Mouse (Mus musculus): ENCODE data around the gene Rph3a. TPM values are rescaled to one million over a fixed set of nuclear protein-coding genes. Genes with fewer than 3 reads are reported as not detected.
"Not testable (repeated sequence)": the region's sequence is repeated elsewhere in the genome, so short reads cannot be mapped to it uniquely, and the experiment has no call there.

The Rph3a gene
- polyA plus RNA-seq, 1 experiment from 2014 or later, result 0.16 TPM

GRCm38 (mm10) chr5:120952242-120952770 lies 57.6 kb downstream of the Rph3a start:
- no peak overlapping the region for H3K4me3 ChIP-seq (ENCODE audit: low read depth, low read length)
- H3K4me2 ChIP-seq (replicated peaks; ENCODE audit: low read depth, low read length), result no peak overlapping the region
- H3K9me3 ChIP-seq (ENCODE audit: control insufficient read depth, low read depth, low read length), result no peaks in the 10 kb centered on the region
- 65% methylated on average over 10 of the region's 10 CpGs for WGBS
- H3K27ac ChIP-seq (ENCODE audit: low read length), result no peak overlapping the region
- no peak overlapping the region for H3K9ac ChIP-seq (replicated peaks; ENCODE audit: low read depth, low read length)
- ATAC-seq (ENCODE audit: insufficient number of reproducible peaks, insufficient read depth, low FRiP score, low read depth), result no peak
- H3K27me3 ChIP-seq (ENCODE audit: control insufficient read depth, insufficient read depth, low read length), result no peaks in the 10 kb centered on the region
- H3K36me3 ChIP-seq (ENCODE audit: control insufficient read depth, insufficient read depth, low read length), result no peaks in the 10 kb centered on the region
- no peaks in the 10 kb centered on the region for H3K4me1 ChIP-seq (ENCODE audit: control insufficient read depth, insufficient read depth, low read length)

DNA sequence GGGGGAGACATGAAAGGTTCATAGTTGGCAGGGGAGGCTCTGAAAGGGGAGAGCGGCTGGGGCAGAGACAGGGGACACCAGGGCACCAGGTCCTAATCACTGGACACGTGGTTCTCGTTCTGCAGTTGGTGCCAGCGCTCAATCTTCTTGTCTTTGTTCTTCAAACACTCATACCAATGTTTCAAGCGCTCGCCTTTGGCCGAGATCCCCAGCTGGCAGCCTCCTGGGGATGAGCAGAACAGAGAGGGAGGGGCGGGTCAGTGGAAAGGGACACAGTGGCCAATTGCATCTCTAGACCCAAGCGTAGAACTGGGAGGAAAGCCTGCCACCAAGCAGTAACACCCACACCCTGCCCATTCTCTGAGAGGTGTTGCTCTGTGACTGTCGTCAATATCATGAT lies 67.8 kb downstream of the Rph3a start:
- H3K9me3 ChIP-seq (ENCODE audit: control insufficient read depth, low read depth, low read length), result no peaks in the 10 kb centered on the region
- H3K4me2 ChIP-seq (replicated peaks; ENCODE audit: low read depth, low read length), result no peak overlapping the region
- H3K4me3 ChIP-seq (ENCODE audit: low read depth, low read length), result no peak overlapping the region
- no peak overlapping the region for H3K27ac ChIP-seq (ENCODE audit: low read length)
- no peaks in the 10 kb centered on the region for H3K4me1 ChIP-seq (ENCODE audit: control insufficient read depth, insufficient read depth, low read length)
- 73% methylated on average over 10 of the region's 10 CpGs for WGBS
- no peak overlapping the region for H3K9ac ChIP-seq (replicated peaks; ENCODE audit: low read depth, low read length)
- no peaks in the 10 kb centered on the region for H3K27me3 ChIP-seq (ENCODE audit: control insufficient read depth, insufficient read depth, low read length)
- no peak for ATAC-seq (ENCODE audit: insufficient number of reproducible peaks, insufficient read depth, low FRiP score, low read depth)
- H3K36me3 ChIP-seq (ENCODE audit: control insufficient read depth, insufficient read depth, low read length), result no peaks in the 10 kb centered on the region

GRCm38 (mm10) chr5:120938586-120938985 lies 71.3 kb downstream of the Rph3a start:
- H3K27ac ChIP-seq (ENCODE audit: low read length), result no peak overlapping the region
- H3K27me3 ChIP-seq (ENCODE audit: control insufficient read depth, insufficient read depth, low read length), result no peaks in the 10 kb centered on the region
- H3K9ac ChIP-seq (replicated peaks; ENCODE audit: low read depth, low read length), result no peak overlapping the region
- no peak overlapping the region for H3K4me2 ChIP-seq (replicated peaks; ENCODE audit: low read depth, low read length)
- 39% methylated on average over 8 of the region's 8 CpGs for WGBS
- no peak overlapping the region for H3K4me3 ChIP-seq (ENCODE audit: low read depth, low read length)
- H3K36me3 ChIP-seq (ENCODE audit: control insufficient read depth, insufficient read depth, low read length), result no peaks in the 10 kb centered on the region
- H3K4me1 ChIP-seq (ENCODE audit: control insufficient read depth, insufficient read depth, low read length), result no peaks in the 10 kb centered on the region
- no peak for ATAC-seq (ENCODE audit: insufficient number of reproducible peaks, insufficient read depth, low FRiP score, low read depth)
- H3K9me3 ChIP-seq (ENCODE audit: control insufficient read depth, low read depth, low read length), result no peaks in the 10 kb centered on the region

DNA sequence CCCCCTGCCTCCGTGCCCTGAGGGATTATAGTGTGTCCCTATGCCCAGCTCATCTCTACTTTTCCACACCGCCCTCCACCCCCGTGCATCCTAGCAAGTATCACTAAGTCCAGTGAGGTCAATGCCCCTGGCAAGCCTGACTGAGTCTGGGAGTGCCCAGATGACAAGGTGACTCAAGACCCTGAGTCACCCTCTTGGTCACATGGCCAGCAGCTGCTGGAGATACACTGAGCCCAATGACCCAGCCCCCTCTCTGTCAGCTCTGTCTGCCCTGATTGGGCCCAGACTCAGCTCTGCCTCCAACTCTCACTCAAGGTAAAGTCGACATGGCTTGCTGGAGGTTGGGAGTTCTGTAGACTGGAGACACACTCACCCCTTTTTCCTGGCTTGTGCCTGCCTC lies 72.1 kb downstream of the Rph3a start:
- Histone ChIP-seq H3K4me2 (replicated peaks; ENCODE audit: low read depth, low read length) (no peak overlapping the region), H3K4me3 (ENCODE audit: low read depth, low read length) (no peak overlapping the region), H3K9ac (replicated peaks; ENCODE audit: low read depth, low read length) (no peak overlapping the region), H3K36me3 (ENCODE audit: control insufficient read depth, insufficient read depth, low read length) (no peaks in the 10 kb centered on the region), H3K9me3 (ENCODE audit: control insufficient read depth, low read depth, low read length) (no peaks in the 10 kb centered on the region), H3K27me3 (ENCODE audit: control insufficient read depth, insufficient read depth, low read length) (no peaks in the 10 kb centered on the region), H3K27ac (ENCODE audit: low read length) (no peak overlapping the region), H3K4me1 (ENCODE audit: control insufficient read depth, insufficient read depth, low read length) (no peaks in the 10 kb centered on the region)
- WGBS, result 68% methylated on average over 4 of the region's 4 CpGs
- ATAC-seq (ENCODE audit: insufficient number of reproducible peaks, insufficient read depth, low FRiP score, low read depth), result no peak

- H3K27me3 ChIP-seq (ENCODE audit: control insufficient read depth, insufficient read depth, low read length), result no peaks in the 10 kb centered on the region
- H3K4me2 ChIP-seq (replicated peaks; ENCODE audit: low read depth, low read length), result no peak overlapping the region
- H3K9ac ChIP-seq (replicated peaks; ENCODE audit: low read depth, low read length), result no peak overlapping the region
- no peaks in the 10 kb centered on the region for H3K4me1 ChIP-seq (ENCODE audit: control insufficient read depth, insufficient read depth, low read length)
- 10% methylated on average over 5 of the region's 5 CpGs for WGBS
- no peak overlapping the region for H3K27ac ChIP-seq (ENCODE audit: low read length)
- H3K9me3 ChIP-seq (ENCODE audit: control insufficient read depth, low read depth, low read length), result no peaks in the 10 kb centered on the region
- ATAC-seq (ENCODE audit: insufficient number of reproducible peaks, insufficient read depth, low FRiP score, low read depth), result no peak
- no peak overlapping the region for H3K4me3 ChIP-seq (ENCODE audit: low read depth, low read length)
- no peaks in the 10 kb centered on the region for H3K36me3 ChIP-seq (ENCODE audit: control insufficient read depth, insufficient read depth, low read length)
Measured at GRCm38 (mm10) chr5:120933966-120934365, 75.9 kb downstream of the Rph3a start.

- Histone ChIP-seq H3K9me3 (ENCODE audit: control insufficient read depth, low read depth, low read length) (no peaks in the 10 kb centered on the region), H3K27ac (ENCODE audit: low read length) (no peak overlapping the region), H3K4me2 (replicated peaks; ENCODE audit: low read depth, low read length) (no peak overlapping the region), H3K27me3 (ENCODE audit: control insufficient read depth, insufficient read depth, low read length) (no peaks in the 10 kb centered on the region), H3K36me3 (ENCODE audit: control insufficient read depth, insufficient read depth, low read length) (no peaks in the 10 kb centered on the region), H3K9ac (replicated peaks; ENCODE audit: low read depth, low read length) (no peak overlapping the region), H3K4me1 (ENCODE audit: control insufficient read depth, insufficient read depth, low read length) (no peaks in the 10 kb centered on the region), H3K4me3 (ENCODE audit: low read depth, low read length) (no peak overlapping the region)
- WGBS, result 5% methylated on average over 1 of the region's 1 CpGs
- ATAC-seq (ENCODE audit: insufficient number of reproducible peaks, insufficient read depth, low FRiP score, low read depth), result no peak
Measured at GRCm38 (mm10) chr5:120927036-120927435, 82.9 kb downstream of the Rph3a start.

DNA sequence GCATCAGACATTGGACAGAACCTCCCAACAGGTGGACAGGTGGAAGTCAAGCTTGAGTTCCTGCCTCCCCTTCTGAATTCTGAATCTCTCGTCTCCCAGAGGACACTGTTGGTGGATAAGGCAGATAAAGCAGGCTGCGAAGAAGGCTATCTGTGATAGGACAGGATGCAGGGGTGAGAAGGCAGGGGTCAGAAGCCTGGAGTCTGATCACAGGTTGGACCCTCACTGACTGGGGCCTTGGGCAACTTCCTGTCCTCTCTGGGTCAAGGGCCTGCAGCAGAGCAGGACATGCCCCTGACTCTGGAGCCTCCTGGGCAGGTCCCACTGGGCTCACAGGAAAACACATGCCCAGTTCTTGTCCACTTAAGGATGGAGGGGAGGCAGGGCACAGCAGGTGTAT lies 83.6 kb downstream of the Rph3a start:
- H3K27ac ChIP-seq (ENCODE audit: low read length); H3K4me1 ChIP-seq (ENCODE audit: control insufficient read depth, insufficient read depth, low read length); H3K9me3 ChIP-seq (ENCODE audit: control insufficient read depth, low read depth, low read length); H3K36me3 ChIP-seq (ENCODE audit: control insufficient read depth, insufficient read depth, low read length); H3K9ac ChIP-seq (replicated peaks; ENCODE audit: low read depth, low read length); ATAC-seq (ENCODE audit: insufficient number of reproducible peaks, insufficient read depth, low FRiP score, low read depth); H3K4me3 ChIP-seq (ENCODE audit: low read depth, low read length); H3K4me2 ChIP-seq (replicated peaks; ENCODE audit: low read depth, low read length); H3K27me3 ChIP-seq (ENCODE audit: control insufficient read depth, insufficient read depth, low read length): not testable (repeated sequence)
- 46% methylated on average over 2 of the region's 2 CpGs for WGBS

- H3K4me2 ChIP-seq (replicated peaks; ENCODE audit: low read depth, low read length); H3K4me1 ChIP-seq (ENCODE audit: control insufficient read depth, insufficient read depth, low read length); H3K9me3 ChIP-seq (ENCODE audit: control insufficient read depth, low read depth, low read length); H3K4me3 ChIP-seq (ENCODE audit: low read depth, low read length); H3K9ac ChIP-seq (replicated peaks; ENCODE audit: low read depth, low read length); ATAC-seq (ENCODE audit: insufficient number of reproducible peaks, insufficient read depth, low FRiP score, low read depth); H3K36me3 ChIP-seq (ENCODE audit: control insufficient read depth, insufficient read depth, low read length); H3K27me3 ChIP-seq (ENCODE audit: control insufficient read depth, insufficient read depth, low read length); H3K27ac ChIP-seq (ENCODE audit: low read length): not testable (repeated sequence)
- 67% methylated on average over 4 of the region's 4 CpGs for whole genome bisulfite sequencing
Measured at GRCm38 (mm10) chr5:120924520-120924919, 85.4 kb downstream of the Rph3a start.

GRCm38 (mm10) chr5:120923969-120924368 lies 85.9 kb downstream of the Rph3a start:
- H3K4me1 ChIP-seq (ENCODE audit: control insufficient read depth, insufficient read depth, low read length), result no peaks in the 10 kb centered on the region
- H3K27me3 ChIP-seq (ENCODE audit: control insufficient read depth, insufficient read depth, low read length), result no peaks in the 10 kb centered on the region
- no peaks in the 10 kb centered on the region for H3K36me3 ChIP-seq (ENCODE audit: control insufficient read depth, insufficient read depth, low read length)
- WGBS, result 68% methylated on average over 4 of the region's 4 CpGs
- no peak overlapping the region for H3K9ac ChIP-seq (replicated peaks; ENCODE audit: low read depth, low read length)
- no peak for ATAC-seq (ENCODE audit: insufficient number of reproducible peaks, insufficient read depth, low FRiP score, low read depth)
- no peak overlapping the region for H3K27ac ChIP-seq (ENCODE audit: low read length)
- H3K4me3 ChIP-seq (ENCODE audit: low read depth, low read length), result no peak overlapping the region
- H3K9me3 ChIP-seq (ENCODE audit: control insufficient read depth, low read depth, low read length), result no peaks in the 10 kb centered on the region
- no peak overlapping the region for H3K4me2 ChIP-seq (replicated peaks; ENCODE audit: low read depth, low read length)
